Mouse (Mus musculus): ENCODE results near the gene Josd2. TPM values are rescaled to one million over a fixed set of nuclear protein-coding genes. Genes with fewer than 3 reads are reported as not detected.

Josd2 gene
- polyA plus RNA-seq, 1 experiment: 164 TPM

DNA sequence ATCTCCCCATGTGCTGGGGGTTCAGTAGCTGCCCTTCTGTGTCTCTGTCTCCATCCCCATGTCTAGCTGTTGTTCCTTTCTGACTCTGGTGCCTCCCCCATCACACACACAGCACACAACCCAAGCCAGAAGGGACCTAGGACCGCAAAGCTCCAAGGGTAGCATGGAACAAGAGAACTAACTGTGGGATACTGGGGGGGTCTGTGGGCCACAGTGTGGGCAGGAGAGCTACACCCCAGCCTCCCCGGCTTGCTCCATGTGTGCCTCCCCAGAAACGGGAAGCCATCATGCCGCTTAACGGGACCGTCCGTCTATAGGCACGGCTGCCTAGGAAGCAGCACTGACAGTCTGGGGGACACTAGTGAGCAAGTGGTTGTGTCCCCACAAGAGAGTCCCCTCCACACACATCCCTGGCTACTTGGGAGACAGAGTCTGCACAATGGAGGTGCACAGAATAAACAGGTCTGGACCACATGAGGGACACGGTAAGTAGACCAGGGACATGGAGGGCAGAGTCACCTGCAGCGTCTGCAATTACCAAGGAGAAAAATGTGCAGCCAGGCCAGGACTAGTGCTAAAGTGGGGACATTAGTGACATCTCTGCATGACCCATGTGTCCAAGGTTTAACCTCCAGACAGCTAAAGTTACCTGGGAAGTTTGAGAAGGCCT lies 4.1 kb upstream of the Josd2 start:
- TF ChIP-seq GATA1 (IDR thresholded peaks at IDR 0.05; ENCODE audit: low read length): no peak

DNA sequence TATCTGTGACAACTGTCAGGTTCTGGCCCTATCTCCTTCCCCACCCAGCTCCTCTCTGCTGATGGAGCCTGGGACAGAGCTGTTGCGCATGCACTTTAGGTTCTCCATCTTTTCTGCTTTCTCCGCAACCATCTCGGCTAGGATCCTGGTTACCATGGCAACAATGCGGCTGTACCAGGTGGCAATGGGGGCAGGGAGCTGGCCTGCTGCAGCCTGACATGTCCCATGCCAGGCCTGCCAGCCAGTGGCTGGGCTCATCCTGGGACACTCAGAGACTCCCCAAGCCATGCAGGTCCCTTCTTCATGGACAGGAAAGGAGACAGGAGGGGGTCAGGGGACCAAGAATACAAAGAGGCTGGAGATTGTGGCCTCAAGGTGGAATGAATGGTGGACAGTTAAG lies 3.3 kb upstream of the Josd2 start:
- no peak for TF ChIP-seq GATA1 (IDR thresholded peaks at IDR 0.05; ENCODE audit: low read length)

DNA sequence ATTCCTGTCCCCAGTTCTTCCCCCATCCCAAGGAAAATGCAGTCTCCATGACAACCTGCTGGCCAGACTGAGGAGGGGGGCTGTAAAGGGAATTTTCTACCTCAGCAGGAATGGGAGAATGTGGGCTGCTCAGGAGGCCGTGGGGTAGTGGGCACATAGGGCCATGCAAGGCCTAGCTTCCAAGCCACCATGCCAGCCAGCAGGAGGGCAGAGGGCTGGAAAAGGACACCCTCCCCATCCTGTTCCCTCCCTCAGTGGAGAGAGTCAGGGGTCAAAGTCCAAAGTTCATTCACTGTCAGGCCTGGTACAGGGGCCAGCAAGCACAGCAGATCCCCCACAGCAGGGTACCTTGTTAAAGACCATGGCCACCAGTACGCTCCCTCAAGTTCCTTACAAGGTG lies 2.7 kb upstream of the Josd2 start, which contains the start of gene Aspdh:
Gene Aspdh, plus strand, starts transcription at position 281 of the 400 bp plus-strand sequence.
- no peak for TF ChIP-seq GATA1 (IDR thresholded peaks at IDR 0.05; ENCODE audit: low read length)

DNA sequence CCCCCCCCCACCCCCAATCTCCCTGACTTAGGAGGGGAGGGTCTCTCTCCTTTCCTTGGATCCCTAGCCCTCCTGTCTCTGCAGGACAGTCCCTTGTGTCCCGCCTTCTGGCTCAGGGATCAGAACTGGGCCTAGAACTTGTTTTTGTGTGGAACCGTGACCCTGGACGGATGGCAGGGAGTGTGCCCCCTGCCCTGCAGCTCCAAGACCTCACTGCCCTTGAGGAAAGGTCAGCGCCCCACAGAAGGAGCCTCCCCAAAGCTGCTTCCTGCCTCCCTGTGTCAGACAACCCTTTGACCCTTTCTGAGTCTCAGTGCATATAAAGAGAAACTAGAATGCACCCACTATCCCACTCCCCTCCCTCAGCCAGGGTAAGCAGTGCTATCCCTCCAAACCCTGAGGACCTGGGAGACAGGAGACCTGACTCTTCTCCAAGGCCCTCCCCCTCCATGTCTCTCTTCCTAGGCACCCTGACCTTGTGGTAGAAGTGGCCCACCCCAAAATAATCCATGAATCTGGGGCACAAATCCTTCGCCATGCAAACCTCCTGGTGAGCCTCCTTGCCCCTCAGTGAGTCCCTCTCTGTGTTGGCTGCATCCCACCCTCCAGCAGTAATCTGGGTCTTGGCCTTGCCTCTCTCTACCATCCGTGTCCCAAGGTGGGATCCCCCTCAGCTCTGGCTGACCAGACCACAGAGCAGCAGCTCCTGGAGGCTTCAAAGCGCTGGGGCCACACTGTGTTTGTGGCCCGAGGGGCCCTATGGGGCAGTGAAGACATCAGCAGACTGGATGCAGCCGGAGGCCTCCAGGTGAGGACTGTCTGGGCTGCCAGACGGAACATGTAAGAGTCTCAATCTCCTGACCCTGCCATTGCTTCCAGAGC lies 1.5 kb upstream of the Josd2 start:
- no peak for TF ChIP-seq GATA1 (IDR thresholded peaks at IDR 0.05; ENCODE audit: low read length)

DNA sequence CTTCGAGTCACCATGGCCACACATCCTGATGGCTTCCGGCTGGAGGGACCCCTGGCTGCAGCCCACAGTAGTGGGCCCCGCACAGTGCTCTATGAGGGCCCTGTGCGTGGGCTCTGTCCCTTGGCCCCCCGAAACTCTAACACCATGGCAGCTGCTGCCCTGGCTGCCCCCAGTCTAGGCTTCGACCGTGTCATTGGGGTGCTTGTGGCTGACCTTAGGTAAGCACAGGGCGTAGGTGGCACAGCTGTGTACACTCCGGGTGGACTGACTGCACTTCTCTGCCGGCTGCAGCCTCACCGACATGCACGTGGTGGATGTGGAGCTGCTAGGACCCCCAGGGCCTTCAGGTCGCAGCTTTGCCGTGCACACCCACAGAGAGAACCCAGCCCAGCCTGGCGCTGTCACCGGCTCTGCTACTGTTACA lies 880 bp upstream of the Josd2 start:
- no peak for TF ChIP-seq GATA1 (IDR thresholded peaks at IDR 0.05; ENCODE audit: low read length)

DNA sequence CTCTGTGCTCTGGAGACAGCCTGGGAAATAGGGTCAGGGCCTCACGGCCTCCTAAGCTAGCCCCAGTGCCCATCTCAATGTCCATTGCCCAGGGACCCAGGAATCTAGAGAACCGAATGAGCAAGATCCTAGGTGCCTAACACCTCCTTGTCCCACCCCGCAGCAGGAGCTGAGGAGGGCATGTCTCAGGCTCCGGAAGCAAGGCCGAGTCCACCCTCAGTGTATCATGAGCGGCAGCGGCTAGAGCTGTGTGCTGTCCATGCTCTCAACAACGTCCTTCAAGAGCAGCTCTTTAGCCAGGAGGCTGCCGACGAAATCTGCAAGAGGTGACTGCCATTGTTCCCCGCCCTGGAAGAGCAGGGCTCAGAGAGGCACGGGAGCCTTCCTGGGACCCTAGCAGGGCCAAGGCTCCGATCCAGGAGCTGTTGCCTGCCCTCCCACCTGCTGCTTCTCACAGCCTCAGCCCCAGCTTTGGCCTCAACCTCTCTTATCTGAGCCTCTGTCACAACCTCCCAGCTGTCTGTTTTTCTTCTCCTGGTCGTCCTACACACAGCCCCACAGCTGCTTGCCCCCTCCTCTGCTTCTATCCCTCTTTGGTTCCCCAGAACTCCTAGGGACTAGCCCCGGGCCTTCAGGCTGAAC lies 985 bp downstream of the Josd2 start:
- no peak for TF ChIP-seq GATA1 (IDR thresholded peaks at IDR 0.05; ENCODE audit: low read length)

DNA sequence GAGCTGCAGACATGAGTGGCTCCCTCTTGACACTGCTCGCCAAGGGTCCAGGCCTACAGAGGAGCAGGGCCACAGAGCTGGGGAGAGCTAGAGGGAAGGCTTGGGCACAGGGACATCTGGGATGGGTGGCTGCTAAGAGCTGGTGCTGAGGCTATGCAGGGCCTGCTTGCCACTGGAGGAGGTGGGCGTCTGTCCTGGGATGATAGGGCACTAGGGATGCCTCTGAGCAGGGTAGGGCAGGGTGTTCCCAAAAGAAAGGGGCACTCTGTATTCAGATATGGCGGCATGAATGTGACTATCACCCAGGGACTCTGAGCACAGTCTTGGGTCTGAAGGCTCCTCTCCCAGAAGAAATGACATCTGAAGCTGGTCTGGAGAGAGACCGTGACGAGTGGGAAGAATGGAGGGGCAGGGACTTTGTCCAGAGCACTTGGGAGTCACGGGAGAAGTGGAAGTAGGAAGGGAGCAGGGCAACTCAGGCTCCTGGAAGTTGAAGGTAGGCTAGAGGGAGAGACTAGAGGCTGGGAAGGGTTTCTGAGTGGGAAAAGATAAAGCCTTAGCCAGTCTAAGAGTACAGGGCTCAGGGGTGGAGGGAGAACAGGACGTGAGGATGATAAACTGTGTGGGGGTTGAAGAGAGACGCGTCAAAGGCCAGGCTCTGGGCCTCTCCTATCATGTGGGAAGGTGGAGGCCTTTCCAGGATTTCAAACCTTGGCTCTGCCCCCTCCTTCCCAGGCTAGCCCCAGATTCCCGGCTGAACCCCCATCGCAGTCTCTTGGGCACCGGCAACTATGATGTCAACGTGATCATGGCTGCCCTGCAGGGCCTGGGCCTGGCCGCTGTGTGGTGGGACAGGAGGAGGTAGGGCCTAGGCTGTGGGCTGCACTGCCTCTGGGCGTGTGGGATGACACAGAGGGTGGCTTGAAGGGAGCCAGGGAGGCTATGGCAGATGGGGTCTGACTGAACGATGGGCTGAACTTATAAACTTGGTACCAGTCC lies 2.2 kb downstream of the Josd2 start:
- TF ChIP-seq GATA1 (IDR thresholded peaks at IDR 0.05; ENCODE audit: low read length): no peak

DNA sequence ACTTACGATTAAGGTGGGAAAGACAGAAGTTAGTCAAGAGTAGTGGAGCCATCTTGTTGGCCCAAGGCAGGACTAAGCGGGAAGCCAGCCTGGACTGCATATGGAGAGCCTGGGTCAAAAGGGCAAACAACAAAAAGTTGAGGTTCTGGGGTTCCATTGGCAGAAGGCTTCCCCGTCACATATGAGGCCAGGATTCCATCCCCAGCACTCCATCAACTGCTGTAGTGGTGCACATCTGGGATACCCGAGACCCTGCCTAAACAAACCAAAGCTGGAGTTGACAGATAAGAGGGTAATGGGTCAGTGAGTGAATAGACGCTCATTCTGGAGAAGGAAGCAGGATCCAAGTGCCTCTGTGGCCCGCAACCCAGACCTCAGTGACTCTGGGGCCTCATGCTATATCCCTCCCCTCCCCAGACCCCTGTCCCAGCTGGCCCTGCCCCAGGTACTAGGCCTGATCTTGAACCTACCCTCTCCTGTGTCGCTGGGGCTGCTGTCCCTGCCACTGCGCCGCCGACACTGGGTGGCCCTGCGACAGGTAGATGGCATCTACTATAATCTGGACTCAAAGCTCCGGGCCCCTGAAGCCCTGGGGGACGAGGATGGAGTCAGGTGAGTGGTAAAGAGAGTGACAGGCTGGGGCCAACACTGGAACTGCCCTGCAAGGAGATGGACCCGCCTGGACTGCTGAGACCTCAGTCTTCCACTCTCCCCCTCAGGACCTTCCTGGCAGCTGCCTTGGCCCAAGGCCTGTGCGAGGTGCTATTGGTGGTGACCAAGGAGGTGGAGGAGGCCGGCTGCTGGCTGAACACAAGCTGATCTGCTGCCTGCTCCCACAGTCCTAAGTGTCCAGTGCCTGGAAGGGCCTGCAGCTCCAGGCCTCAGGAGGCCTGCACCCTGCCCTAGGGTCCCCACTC lies 3.2 kb downstream of the Josd2 start:
- no peak for TF ChIP-seq GATA1 (IDR thresholded peaks at IDR 0.05; ENCODE audit: low read length)

DNA sequence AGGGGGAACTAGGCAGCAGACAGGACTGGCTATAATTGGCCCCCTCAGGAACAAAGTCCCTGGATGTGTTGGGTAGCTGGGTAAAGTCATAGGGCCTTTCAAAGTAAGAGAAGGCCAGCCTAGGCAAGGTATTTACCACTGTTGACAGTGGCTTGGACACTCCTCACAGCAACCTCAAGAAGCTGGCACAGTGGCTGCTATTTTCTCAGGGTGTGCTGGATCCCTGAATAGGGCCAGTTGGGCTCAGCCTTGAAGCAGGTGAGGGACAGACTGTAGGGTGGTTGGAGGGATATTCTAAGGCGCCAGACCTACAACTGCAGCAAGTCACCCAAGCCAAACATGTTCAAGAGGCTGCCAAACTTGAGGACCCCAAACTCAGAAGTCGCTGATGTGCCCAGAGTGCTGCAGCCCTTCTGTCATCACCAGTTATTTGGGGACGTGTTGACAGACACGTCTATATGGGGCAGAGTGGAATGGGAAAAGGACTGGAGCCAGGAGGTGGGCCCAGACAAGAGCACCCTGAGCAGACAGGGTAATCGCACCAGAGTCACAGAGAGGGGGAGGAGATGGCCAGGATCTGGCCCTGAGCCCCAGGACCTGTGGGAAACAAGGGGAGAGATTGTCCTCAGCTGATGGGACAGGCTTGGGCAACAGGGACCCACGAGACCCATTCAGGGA lies 4.2 kb downstream of the Josd2 start:
- no peak for TF ChIP-seq GATA1 (IDR thresholded peaks at IDR 0.05; ENCODE audit: low read length)

DNA sequence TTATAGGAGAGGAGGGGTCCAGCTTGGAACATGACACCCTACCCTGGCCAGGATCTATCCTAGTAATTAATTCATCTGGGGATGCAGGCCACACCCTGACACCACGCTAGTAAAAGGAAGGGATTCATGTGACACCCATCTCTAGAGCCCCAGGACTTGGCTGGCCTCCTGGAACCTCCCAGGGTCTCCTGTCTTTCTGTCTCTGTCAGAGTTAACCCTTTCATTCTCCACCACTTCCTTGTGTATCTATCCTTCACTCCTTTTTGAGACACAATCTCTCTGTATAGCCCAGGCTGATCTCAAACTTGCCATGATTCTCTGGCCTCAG lies 4.7 kb downstream of the Josd2 start:
- TF ChIP-seq GATA1 (IDR thresholded peaks at IDR 0.05; ENCODE audit: low read length): no peak

DNA sequence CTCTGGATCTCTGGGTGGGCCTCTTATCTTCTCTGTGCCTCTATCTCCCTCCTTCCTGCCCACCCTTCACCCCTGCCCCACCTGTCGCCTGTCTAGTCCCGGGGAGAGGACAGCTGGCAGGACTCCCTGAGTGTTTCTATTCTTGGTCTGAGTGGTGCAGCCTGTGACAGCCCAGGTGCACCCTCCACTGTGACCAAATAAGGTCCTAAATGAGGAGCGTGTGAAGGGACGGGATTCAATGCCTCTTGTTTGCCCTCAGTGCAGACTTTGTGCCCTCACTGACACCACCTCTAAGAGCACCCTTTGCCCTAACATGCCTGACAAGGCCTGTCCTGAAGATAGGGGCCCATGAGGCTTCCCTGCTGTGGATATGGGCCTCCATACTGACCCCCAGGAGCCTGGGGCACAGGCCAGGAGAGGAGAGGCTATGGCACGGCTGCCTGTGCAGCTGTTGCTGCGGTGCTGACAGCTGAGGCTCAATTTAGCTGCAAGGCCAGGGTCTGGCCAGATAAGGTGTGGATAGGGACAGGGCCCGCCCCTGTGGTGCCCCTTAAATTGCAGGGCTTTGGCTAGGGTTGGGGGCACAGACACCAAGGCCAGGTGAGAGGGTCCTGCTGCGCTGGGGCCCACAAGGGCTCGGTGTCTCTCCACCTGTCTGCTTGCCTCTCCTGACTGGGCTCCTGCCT lies 5.3 kb downstream of the Josd2 start:
- TF ChIP-seq GATA1 (IDR thresholded peaks at IDR 0.05; ENCODE audit: low read length): no peak

DNA sequence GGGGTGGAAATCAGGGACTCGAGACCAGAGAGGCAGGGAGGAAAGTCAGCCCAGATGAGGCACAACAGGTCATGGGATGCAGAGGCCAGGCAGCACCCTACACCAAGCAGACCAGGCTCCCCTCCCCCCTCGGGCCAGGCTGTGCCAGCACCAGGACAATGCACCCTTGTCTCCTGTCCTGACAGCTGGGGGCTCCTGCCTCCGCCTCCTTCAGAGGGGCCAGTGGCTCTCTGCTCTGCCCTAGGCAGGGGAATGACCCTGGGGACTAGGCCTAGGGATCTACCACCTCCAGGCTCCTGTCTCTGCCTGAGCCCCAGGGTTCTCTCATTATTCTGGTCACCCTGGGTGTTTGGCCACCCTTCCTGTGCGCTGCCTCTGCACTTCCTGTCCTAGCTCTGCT lies 6.6 kb downstream of the Josd2 start:
- TF ChIP-seq GATA1 (IDR thresholded peaks at IDR 0.05; ENCODE audit: low read length): no peak

DNA sequence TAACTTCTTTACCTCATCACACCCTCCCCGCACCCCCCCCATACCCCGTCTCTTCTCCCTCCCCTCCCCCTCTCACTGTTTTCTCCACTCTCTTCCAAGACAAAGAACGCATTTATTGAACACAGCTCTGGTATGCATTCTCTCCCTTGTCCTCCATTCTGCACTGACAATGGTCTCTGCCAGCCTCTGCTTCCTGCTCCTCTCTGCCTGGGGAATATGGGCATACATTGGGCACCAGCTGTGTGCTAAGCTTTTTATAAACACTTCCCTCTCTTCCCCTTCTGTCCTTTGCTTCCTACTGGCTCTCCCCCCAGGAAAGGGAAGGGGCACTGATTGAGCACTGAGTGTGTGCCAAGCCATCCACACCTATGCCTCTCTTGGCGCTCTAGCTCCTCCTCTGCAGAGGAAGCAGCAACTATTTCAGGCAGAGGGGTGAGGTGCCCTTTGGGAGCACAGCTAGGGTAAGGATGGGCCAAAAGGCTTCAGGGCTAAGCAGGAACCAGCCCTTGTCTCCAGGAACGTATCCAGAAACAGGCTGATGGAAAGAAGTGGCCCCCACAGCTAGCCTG lies 7.3 kb downstream of the Josd2 start:
- TF ChIP-seq GATA1 (IDR thresholded peaks at IDR 0.05; ENCODE audit: low read length): no peak

All from G1E-ER4 (cell line).